Mouse (Mus musculus): Measurements from ENCODE around the gene Cblb.

DNA sequence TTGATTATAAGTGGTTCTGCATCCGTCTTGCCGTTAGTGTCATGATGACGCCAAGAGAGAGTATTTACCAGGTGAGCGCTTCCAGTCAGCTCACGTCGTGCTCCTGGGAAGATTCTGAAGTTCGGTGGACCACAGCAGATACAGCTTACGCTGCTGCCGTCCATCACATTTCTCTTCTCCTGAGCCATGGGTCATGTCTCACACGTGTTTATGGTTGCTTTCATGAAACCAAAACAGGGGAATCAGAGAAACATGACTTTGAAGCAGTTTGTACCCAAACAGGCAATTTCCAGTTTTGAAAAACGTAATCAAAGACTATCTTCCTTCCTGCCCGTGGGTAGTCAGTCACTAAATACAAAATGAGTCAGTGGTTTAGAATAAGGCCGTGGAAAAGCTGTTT lies 112.1 kb downstream of the Cblb start:
- no peak for TF ChIP-seq CTCF (IDR thresholded peaks at IDR 0.05; ENCODE audit: low read depth)
- no peak for TF ChIP-seq EP300 (IDR thresholded peaks at IDR 0.05; ENCODE audit: low read depth)

All from liver, embryonic 14.5 days (tissue).